18 mouse cellular contexts compared by ENCODE assay signal in the genomic region with DNA sequence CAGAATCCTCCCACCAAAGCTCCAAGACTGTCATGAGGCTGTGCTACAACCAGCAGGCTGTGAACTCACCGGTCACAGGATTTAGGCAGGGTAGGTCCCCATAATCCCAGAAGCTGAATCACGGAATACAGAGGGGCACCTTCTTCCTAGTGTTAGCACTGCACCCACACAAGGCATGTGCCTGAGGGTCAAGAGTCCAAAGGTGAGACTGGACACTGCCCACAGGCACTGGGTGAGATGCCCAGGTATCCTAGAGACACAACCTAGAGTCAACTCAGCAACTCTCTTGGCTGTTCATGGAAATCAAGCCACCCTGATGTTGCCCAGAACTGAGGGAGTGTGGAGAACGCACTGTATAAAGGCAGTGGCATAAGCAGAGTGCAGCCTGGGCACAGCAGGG. TPM values are rescaled to one million over a fixed set of nuclear protein-coding genes. Genes with fewer than 3 reads are reported as not detected.
DNase-seq lines count a peak whose midpoint lies in the region; ATAC-seq and TF ChIP-seq lines count a peak whose summit lies in the region.
"Had no signal": no experiment of that assay in that cellular context is flagged by ENCODE, and none has a peak within 500 bp of the region (broad histone marks: within the 10 kb centered on the region; RNA-seq: fewer than 3 reads in every experiment).

No protein-coding gene starts in this region.

- no peak for DNase-seq in heart, embryonic 10.5 days (ENCODE audit: low spot score)
- peak; percentile 57 for DNase-seq in kidney, adult 2 months
- no peak for DNase-seq in ovary, adult 18-20 months (ENCODE audit: low spot score)

- no peak overlapping the region for H3K4me2 ChIP-seq in heart, embryonic 14.5 days (ENCODE audit: low read length)
- H3K4me2 ChIP-seq in kidney, embryonic 16.5 days (replicated peaks; ENCODE audit: low read depth, low read length) = no peak overlapping the region
- no peak overlapping the region for H3K4me2 ChIP-seq in midbrain, embryonic 13.5 days (replicated peaks)
- no peak overlapping the region for H3K4me2 ChIP-seq in midbrain, embryonic 15.5 days
- H3K4me2 ChIP-seq: embryonic facial prominence, embryonic 12.5 days; forebrain, embryonic 12.5 days; heart, embryonic 11.5 days; limb, embryonic 12.5 days; liver, embryonic 13.5 days; lung, embryonic 15.5 days had no signal

- H3K36me3 ChIP-seq in heart, embryonic 14.5 days (ENCODE audit: control insufficient read depth, insufficient read depth, low read length) = no peaks in the 10 kb centered on the region
- H3K36me3 ChIP-seq in heart, embryonic 10.5 days = no peaks in the 10 kb centered on the region
- no peaks in the 10 kb centered on the region for H3K36me3 ChIP-seq in kidney, adult 2 months (ENCODE audit: control insufficient read depth, insufficient read depth, low read length)
- no peaks in the 10 kb centered on the region for H3K36me3 ChIP-seq in kidney, embryonic 16.5 days (ENCODE audit: insufficient read depth, low read length)
- no peaks in the 10 kb centered on the region for H3K36me3 ChIP-seq in midbrain, embryonic 13.5 days
- H3K36me3 ChIP-seq in midbrain, embryonic 15.5 days (replicated peaks) = no peaks in the 10 kb centered on the region
- H3K36me3 ChIP-seq: embryonic facial prominence, embryonic 12.5 days; forebrain, embryonic 12.5 days; hindbrain, embryonic 10.5 days; limb, embryonic 12.5 days; liver, embryonic 13.5 days; lung, embryonic 15.5 days had no signal

- no peak for TF ChIP-seq CTCF in kidney, adult 2 months (conservative IDR thresholded peaks at IDR 0.05; ENCODE audit: insufficient read depth, insufficient read length, low read depth, low read length)

- WGBS in heart, embryonic 14.5 days = 82% methylated on average over 3 of the region's 3 CpGs
- WGBS in heart, embryonic 10.5 days = 87% methylated on average over 3 of the region's 3 CpGs
- whole genome bisulfite sequencing in kidney, adult 2 months = 62% methylated on average over 3 of the region's 3 CpGs
- WGBS in kidney, embryonic 16.5 days = 82% methylated on average over 3 of the region's 3 CpGs
- 76% methylated on average over 3 of the region's 3 CpGs for whole genome bisulfite sequencing in midbrain, embryonic 13.5 days
- 88% methylated on average over 3 of the region's 3 CpGs for WGBS in midbrain, embryonic 15.5 days

- H3K27me3 ChIP-seq in heart, embryonic 14.5 days (ENCODE audit: control insufficient read depth, insufficient read depth, low read length) = peaks cover 4% of the 10 kb centered on the region; the same call in 1 of the 2 replicates
- peaks cover 29% of the 10 kb centered on the region for H3K27me3 ChIP-seq in heart, embryonic 10.5 days (ENCODE audit: insufficient read depth, poor library complexity, severe bottlenecking)
- H3K27me3 ChIP-seq in kidney, adult 2 months (replicated peaks; ENCODE audit: control insufficient read depth, insufficient read depth, low read length) = no peaks in the 10 kb centered on the region
- no peaks in the 10 kb centered on the region for H3K27me3 ChIP-seq in kidney, embryonic 16.5 days (ENCODE audit: insufficient read depth, low read length)
- H3K27me3 ChIP-seq in midbrain, embryonic 13.5 days = no peaks in the 10 kb centered on the region
- no peaks in the 10 kb centered on the region for H3K27me3 ChIP-seq in midbrain, embryonic 15.5 days (replicated peaks)
- H3K27me3 ChIP-seq: embryonic facial prominence, embryonic 12.5 days; forebrain, embryonic 12.5 days; limb, embryonic 12.5 days; lung, embryonic 15.5 days had no signal

- ATAC-seq in heart, embryonic 14.5 days (ENCODE audit: insufficient number of reproducible peaks, insufficient read depth, low FRiP score, low read depth) = peak; percentile 17; the same call in 1 of the 2 replicates
- ATAC-seq in kidney, embryonic 16.5 days (ENCODE audit: low FRiP score, low TSS enrichment) = no peak
- peak; percentile 35 for ATAC-seq in midbrain, embryonic 13.5 days
- ATAC-seq in midbrain, embryonic 15.5 days (replicated peaks) = no peak; the same call in 1 of the 2 replicates
- ATAC-seq: CD4-positive, CD25-positive, alpha-beta regulatory T cell, adult 4 months; inflammation-experienced regulatory T-cells, adult 6 months had no signal

- no peaks in the 10 kb centered on the region for H3K4me1 ChIP-seq in heart, embryonic 14.5 days (ENCODE audit: control insufficient read depth in 2 of 2, insufficient read depth in 2 of 2, low read length in 2 of 2)
- no peaks in the 10 kb centered on the region for H3K4me1 ChIP-seq in heart, embryonic 10.5 days
- H3K4me1 ChIP-seq in kidney, adult 2 months (ENCODE audit: control insufficient read depth, insufficient read depth, low read length) = no peaks in the 10 kb centered on the region
- H3K4me1 ChIP-seq in kidney, embryonic 16.5 days (ENCODE audit: insufficient read depth, low read length) = no peaks in the 10 kb centered on the region
- H3K4me1 ChIP-seq in midbrain, embryonic 13.5 days (replicated peaks) = peaks cover 5% of the 10 kb centered on the region; the same call in 1 of the 2 replicates
- H3K4me1 ChIP-seq in midbrain, embryonic 15.5 days = peaks cover 8% of the 10 kb centered on the region
- H3K4me1 ChIP-seq: embryonic facial prominence, embryonic 12.5 days; forebrain, embryonic 12.5 days; limb, embryonic 12.5 days; lung, embryonic 15.5 days had no signal

- no peak overlapping the region for H3K9ac ChIP-seq in heart, embryonic 14.5 days (ENCODE audit: low read length)
- no peak overlapping the region for H3K9ac ChIP-seq in kidney, embryonic 16.5 days (replicated peaks; ENCODE audit: low read length)
- H3K9ac ChIP-seq in midbrain, embryonic 13.5 days (replicated peaks) = no peak overlapping the region
- no peak overlapping the region for H3K9ac ChIP-seq in midbrain, embryonic 15.5 days
- H3K9ac ChIP-seq: embryonic facial prominence, embryonic 12.5 days; forebrain, embryonic 12.5 days; limb, embryonic 12.5 days; liver, embryonic 13.5 days; lung, embryonic 15.5 days had no signal

- H3K27ac ChIP-seq in heart, embryonic 14.5 days (replicated peaks in 1 of 2; ENCODE audit: control insufficient read depth in 1 of 2, insufficient read depth in 1 of 2, low read depth in 2 of 2, low read length in 2 of 2) = no peak overlapping the region
- no peak overlapping the region for H3K27ac ChIP-seq in heart, embryonic 10.5 days
- H3K27ac ChIP-seq in kidney, adult 2 months (ENCODE audit: insufficient read depth, low read depth, low read length) = no peak overlapping the region
- H3K27ac ChIP-seq in kidney, embryonic 16.5 days (ENCODE audit: low read length) = no peak overlapping the region
- H3K27ac ChIP-seq in midbrain, embryonic 13.5 days = no peak overlapping the region
- no peak overlapping the region for H3K27ac ChIP-seq in midbrain, embryonic 15.5 days
- H3K27ac ChIP-seq: embryonic facial prominence, embryonic 12.5 days; forebrain, embryonic 12.5 days; hindbrain, embryonic 10.5 days; layer of hippocampus, adult 2 months; limb, embryonic 12.5 days; liver, embryonic 13.5 days; lung, embryonic 15.5 days had no signal

- H3K9me3 ChIP-seq in heart, embryonic 14.5 days (ENCODE audit: control insufficient read depth, low read length) = no peaks in the 10 kb centered on the region
- no peaks in the 10 kb centered on the region for H3K9me3 ChIP-seq in heart, embryonic 10.5 days
- peaks cover 5% of the 10 kb centered on the region; the same call in 1 of the 2 replicates for H3K9me3 ChIP-seq in kidney, embryonic 16.5 days (ENCODE audit: low read length)
- no peaks in the 10 kb centered on the region for H3K9me3 ChIP-seq in midbrain, embryonic 13.5 days
- H3K9me3 ChIP-seq in midbrain, embryonic 15.5 days = no peaks in the 10 kb centered on the region
- H3K9me3 ChIP-seq: embryonic facial prominence, embryonic 12.5 days; forebrain, embryonic 12.5 days; hindbrain, embryonic 10.5 days; liver, embryonic 13.5 days; lung, embryonic 15.5 days had no signal

- TF ChIP-seq POLR2A in kidney, adult 2 months (IDR thresholded peaks at IDR 0.05; ENCODE audit: low read depth, low read length) = no peak

- no peak overlapping the region for H3K4me3 ChIP-seq in heart, embryonic 14.5 days (ENCODE audit: control insufficient read depth in 1 of 2, insufficient read depth in 1 of 2, low read depth in 1 of 2, low read length in 2 of 2)
- no peak overlapping the region for H3K4me3 ChIP-seq in heart, embryonic 10.5 days
- H3K4me3 ChIP-seq in kidney, adult 2 months (ENCODE audit: insufficient read depth, low read depth, low read length) = no peak overlapping the region
- H3K4me3 ChIP-seq in kidney, embryonic 16.5 days (ENCODE audit: low read length) = no peak overlapping the region
- H3K4me3 ChIP-seq in midbrain, embryonic 13.5 days (replicated peaks) = no peak overlapping the region
- H3K4me3 ChIP-seq in midbrain, embryonic 15.5 days = no peak overlapping the region
- H3K4me3 ChIP-seq: embryonic facial prominence, embryonic 12.5 days; forebrain, embryonic 12.5 days; hindbrain, embryonic 10.5 days; layer of hippocampus, adult 2 months; limb, embryonic 12.5 days; liver, embryonic 13.5 days; lung, embryonic 15.5 days; megakaryocyte, embryonic 14.5 days had no signal

RNA-seq across cellular contexts. Expression of gene Cttn, which starts 44.2 kb away (rescaled TPM):
- polyA plus RNA-seq in heart, embryonic 14.5 days (2014; fragmentation: Nextera tagmentation; extraction: Ambion mirVana) = 121 and 128 TPM in 2 replicates
- polyA plus RNA-seq in heart, embryonic 10.5 days (2016; fragmentation: Nextera tagmentation; extraction: Ambion mirVana) = 168 and 174 TPM in 2 replicates
- 85.8 and 91.3 TPM in 2 replicates for polyA plus RNA-seq in kidney, adult 2 months (2012; rRNA removed)
- 199 and 200 TPM in 2 replicates for polyA plus RNA-seq in kidney, embryonic 16.5 days (2015; fragmentation: Nextera tagmentation; extraction: Ambion mirVana)
- polyA plus RNA-seq in midbrain, embryonic 13.5 days (2015; fragmentation: Nextera tagmentation; extraction: Ambion mirVana) = 194 and 201 TPM in 2 replicates
- 189 and 191 TPM in 2 replicates for polyA plus RNA-seq in midbrain, embryonic 15.5 days (2015; fragmentation: Nextera tagmentation; extraction: Ambion mirVana)

Comparison
In these comparisons a context has a peak if more than half of its experiments do, and no peak if none do; other contexts are left out.
1. ATAC-seq: peak in heart, embryonic 14.5 days (single experiment) and midbrain, embryonic 13.5 days (single experiment); none in kidney, embryonic 16.5 days (single experiment) and midbrain, embryonic 15.5 days (single experiment).